Mouse (Mus musculus) kidney, embryonic 14.5 days (tissue): Measurements from ENCODE around the gene Rrp1b. TPM values are rescaled to one million over a fixed set of nuclear protein-coding genes. Genes with fewer than 3 reads are reported as not detected.

Source experiments
- ATAC-seq: fragments of 200-750 bp; cut with Nextera tagmentation; 2 replicates; pipeline ENCODE4 v1.8.0; 2017; ENCODE audit warnings: moderate number of reproducible peaks, mild to moderate bottlenecking, moderate TSS enrichment, moderate library complexity; ENCODE audit not compliant: low FRiP score, low TSS enrichment
- H3K27ac ChIP-seq: fragments of 300-500 bp; sonication (generic); 2 replicates; pipeline ENCODE4 v1.5.1; 2014; ENCODE audit warnings: low read depth, mild to moderate bottlenecking, low read length, moderate library complexity, mixed read lengths
- H3K27me3 ChIP-seq: fragments of 300-500 bp; sonication (generic); 2 replicates; pipeline ENCODE4 v1.6.1; 2014; ENCODE audit warnings: mild to moderate bottlenecking, low read length; ENCODE audit not compliant: control insufficient read depth, insufficient read depth
- H3K36me3 ChIP-seq: fragments of 300-500 bp; sonication (generic); 2 replicates; pipeline ENCODE4 v1.6.1; 2014; ENCODE audit warnings: low read length, mixed read lengths; ENCODE audit not compliant: control insufficient read depth, insufficient read depth
- H3K4me1 ChIP-seq: fragments of 300-500 bp; sonication (generic); 2 replicates; pipeline ENCODE4 v1.6.1; 2014; ENCODE audit warnings: low read length, mixed read lengths; ENCODE audit not compliant: control insufficient read depth, insufficient read depth
- H3K4me2 ChIP-seq: fragments of 300-500 bp; sonication (generic); replicated peaks from 2 replicates; pipeline ENCODE4 v1.6.1; 2014; ENCODE audit warnings: low read depth, mild to moderate bottlenecking, low read length
- H3K4me3 ChIP-seq: fragments of 300-500 bp; sonication (generic); 2 replicates; pipeline ENCODE4 v1.5.1; 2014; ENCODE audit warnings: mild to moderate bottlenecking, low read length
- H3K9ac ChIP-seq: fragments of 300-500 bp; sonication (generic); 2 replicates; pipeline ENCODE4 v1.6.1; 2014; ENCODE audit warnings: low read depth, mild to moderate bottlenecking, low read length, moderate library complexity
- H3K9me3 ChIP-seq: fragments of 300-500 bp; sonication (generic); 2 replicates; pipeline ENCODE4 v1.6.1; 2016; ENCODE audit warnings: low read length; ENCODE audit not compliant: control insufficient read depth
- WGBS: fragments of 180-500 bp; shearing (Covaris S2); extraction: QIAGEN DNeasy Blood & Tissue Kit; methylation state at CpG from one replicate; pipeline ENCODE4 v1.1.7; 2014; 5-methylcytosine and 5-hydroxymethylcytosine counted together
- polyA plus RNA-seq: library from polyadenylated mRNA; unstranded; fragments of >200 nt; fragmentation: Nextera tagmentation; extraction: Ambion mirVana; gene quantifications from 2 replicates; pipeline ENCODE4 v1.2.1, GENCODE M21; 2014

Gene Rrp1b
- polyA plus RNA-seq, 1 experiment from 2014 or later = 77.5 TPM

DNA sequence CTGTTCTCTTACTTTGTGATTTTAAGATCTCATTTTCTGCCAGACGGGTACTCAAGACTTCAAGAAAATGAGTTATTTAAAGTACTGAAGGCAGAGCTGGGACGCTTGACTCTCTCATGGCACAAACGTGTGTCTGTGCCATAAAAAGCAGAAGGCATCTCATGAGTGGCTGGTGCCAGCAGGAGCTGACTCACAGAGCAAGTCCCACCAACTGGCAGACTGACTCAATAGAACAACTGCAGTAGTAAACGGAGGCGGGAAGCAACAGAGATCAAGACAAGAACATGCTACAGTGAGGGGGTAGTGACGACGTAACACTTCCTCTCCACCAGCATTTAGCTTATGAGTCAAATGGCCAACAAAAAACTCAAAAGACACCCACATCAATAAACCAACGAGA, 12.8 kb upstream of the Rrp1b start:
- Histone ChIP-seq H3K27ac (no peak overlapping the region), H3K9ac (no peak overlapping the region), H3K4me2 (no peak overlapping the region), H3K4me1 (peaks cover 5% of the 10 kb centered on the region; the same call in 1 of the 2 replicates), H3K9me3 (no peaks in the 10 kb centered on the region), H3K4me3 (no peak overlapping the region), H3K27me3 (no peaks in the 10 kb centered on the region), H3K36me3 (no peaks in the 10 kb centered on the region)
- ATAC-seq = no peak
- 57% methylated on average over 8 of the region's 8 CpGs for whole genome bisulfite sequencing

DNA sequence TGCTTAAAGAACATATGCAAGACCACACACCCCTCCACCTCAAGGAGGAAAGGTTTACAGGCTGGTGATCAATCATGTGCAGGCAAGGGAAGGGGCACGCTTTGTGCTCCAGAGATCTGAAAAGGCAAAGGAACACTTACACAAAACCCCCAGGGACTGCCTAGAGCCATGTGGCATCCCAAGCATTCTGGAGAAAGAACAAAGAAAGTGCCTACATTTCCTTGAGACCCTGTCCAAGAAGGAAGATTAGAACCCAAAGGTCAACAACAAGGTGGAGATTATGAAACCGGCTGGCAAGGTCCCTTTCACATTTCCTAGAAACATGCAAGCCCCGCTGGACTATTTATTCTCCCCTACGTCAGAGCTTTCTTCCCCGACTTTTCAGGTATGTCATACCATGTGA, 11.2 kb upstream of the Rrp1b start:
- no peak overlapping the region for H3K4me3 ChIP-seq
- no peaks in the 10 kb centered on the region for H3K27me3 ChIP-seq
- H3K4me2 ChIP-seq = no peak overlapping the region
- peaks cover 5% of the 10 kb centered on the region; the same call in 1 of the 2 replicates for H3K4me1 ChIP-seq
- H3K27ac ChIP-seq = peak overlapping the region; percentile 25; the same call in 1 of the 2 replicates
- H3K9me3 ChIP-seq = no peaks in the 10 kb centered on the region
- H3K9ac ChIP-seq = no peak overlapping the region
- H3K36me3 ChIP-seq = no peaks in the 10 kb centered on the region
- 22% methylated on average over 5 of the region's 5 CpGs for WGBS
- ATAC-seq = peak; percentile 79

DNA sequence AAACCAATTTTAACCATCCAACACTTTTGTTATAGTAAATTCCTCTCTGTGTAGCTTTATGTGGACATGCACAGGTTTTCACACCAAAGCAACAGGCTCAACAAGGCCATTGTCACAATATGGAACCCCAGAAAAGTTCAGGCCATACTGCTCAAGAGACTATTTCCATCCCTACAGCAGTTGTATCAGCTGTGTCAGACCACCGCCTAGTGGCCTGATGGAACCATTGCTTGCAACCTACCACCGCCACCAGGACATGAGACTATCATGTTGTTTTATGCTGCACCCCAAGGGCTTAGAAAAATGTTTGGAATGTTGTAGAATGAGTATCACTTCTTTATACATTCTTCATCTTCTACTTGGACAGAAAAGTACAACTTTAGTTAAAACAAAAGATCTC, 10.5 kb upstream of the Rrp1b start:
- H3K36me3 ChIP-seq = no peaks in the 10 kb centered on the region
- no peak overlapping the region for H3K27ac ChIP-seq
- 5% methylated on average over 2 of the region's 2 CpGs for WGBS
- peak; percentile 60 for ATAC-seq
- H3K4me3 ChIP-seq = no peak overlapping the region
- no peaks in the 10 kb centered on the region for H3K9me3 ChIP-seq
- peaks cover 5% of the 10 kb centered on the region; the same call in 1 of the 2 replicates for H3K4me1 ChIP-seq
- no peaks in the 10 kb centered on the region for H3K27me3 ChIP-seq
- no peak overlapping the region for H3K4me2 ChIP-seq
- H3K9ac ChIP-seq = no peak overlapping the region

DNA sequence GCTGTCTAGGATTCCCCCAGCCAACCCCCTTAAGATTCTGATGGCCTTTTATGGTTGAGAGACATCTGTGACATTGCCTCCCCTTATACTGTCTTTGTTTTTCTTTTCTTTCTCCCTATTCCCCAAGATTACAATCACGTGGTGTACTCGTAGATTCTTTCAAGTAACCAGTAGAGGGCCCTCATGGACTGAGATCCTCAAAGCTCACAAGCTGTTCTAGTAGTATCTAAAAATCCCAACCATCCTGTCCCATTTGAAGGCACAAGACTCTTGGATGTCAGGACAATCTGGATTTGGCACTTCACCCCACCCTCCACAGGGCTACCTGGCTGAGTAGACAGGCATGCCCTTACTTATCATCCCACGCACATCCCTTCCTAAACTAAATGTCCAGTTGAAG, 8.2 kb upstream of the Rrp1b start:
- no peak overlapping the region for H3K4me3 ChIP-seq
- no peaks in the 10 kb centered on the region for H3K27me3 ChIP-seq
- H3K9ac ChIP-seq = no peak overlapping the region
- ATAC-seq = no peak
- H3K9me3 ChIP-seq = no peaks in the 10 kb centered on the region
- 31% methylated on average over 3 of the region's 3 CpGs for WGBS
- no peak overlapping the region for H3K4me2 ChIP-seq
- H3K27ac ChIP-seq = no peak overlapping the region
- H3K36me3 ChIP-seq = no peaks in the 10 kb centered on the region
- H3K4me1 ChIP-seq = peaks cover 5% of the 10 kb centered on the region; the same call in 1 of the 2 replicates

DNA sequence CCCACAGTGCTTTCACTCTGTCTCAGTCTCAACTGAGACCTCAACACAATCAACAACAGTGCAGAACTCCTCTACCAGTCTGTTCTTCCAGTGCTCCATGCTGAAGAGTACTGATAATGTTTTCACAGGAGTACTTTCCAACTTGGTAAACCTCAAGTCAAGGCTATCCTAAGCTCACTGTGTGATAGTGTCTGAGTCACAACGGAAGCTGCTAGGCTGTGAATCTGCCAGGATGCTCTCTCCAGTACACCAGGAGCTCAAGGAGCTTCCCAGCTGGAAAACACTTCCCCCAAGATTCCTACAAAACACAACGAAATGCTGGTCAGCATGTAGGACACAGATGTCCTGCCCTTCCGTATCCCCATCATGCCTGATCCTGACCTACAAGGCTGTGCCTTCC, 7.6 kb upstream of the Rrp1b start:
- WGBS = 79% methylated on average over 3 of the region's 3 CpGs
- Histone ChIP-seq H3K4me3 (no peak overlapping the region), H3K27me3 (no peaks in the 10 kb centered on the region), H3K4me2 (no peak overlapping the region), H3K9me3 (no peaks in the 10 kb centered on the region), H3K9ac (no peak overlapping the region), H3K27ac (no peak overlapping the region), H3K4me1 (peaks cover 5% of the 10 kb centered on the region; the same call in 1 of the 2 replicates), H3K36me3 (no peaks in the 10 kb centered on the region)
- no peak for ATAC-seq

DNA sequence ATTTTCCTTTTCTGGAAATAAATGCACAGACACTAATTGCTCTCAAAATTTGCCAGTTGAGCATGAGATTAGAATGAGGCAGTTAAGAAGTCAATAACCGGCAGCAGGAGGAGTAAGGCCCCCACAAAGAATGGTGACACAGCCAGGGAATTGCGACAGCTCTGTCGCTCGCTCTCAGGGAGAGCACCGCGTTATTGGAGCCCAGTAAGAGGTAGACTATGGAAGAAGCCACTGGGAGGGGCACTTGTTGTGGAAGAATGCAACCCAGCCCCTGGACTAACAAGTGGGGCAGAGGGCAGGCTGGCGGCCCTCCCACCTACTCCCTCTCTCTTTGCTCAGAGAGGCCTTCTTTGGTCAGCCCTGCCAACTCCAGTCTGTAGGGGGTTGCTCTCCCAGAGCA, 4.2 kb upstream of the Rrp1b start:
- Histone ChIP-seq H3K4me3 (no peak overlapping the region), H3K36me3 (no peaks in the 10 kb centered on the region), H3K9ac (no peak overlapping the region), H3K9me3 (no peaks in the 10 kb centered on the region), H3K27me3 (no peaks in the 10 kb centered on the region), H3K4me1 (peaks cover 5% of the 10 kb centered on the region; the same call in 1 of the 2 replicates), H3K4me2 (no peak overlapping the region), H3K27ac (no peak overlapping the region)
- no peak for ATAC-seq
- 39% methylated on average over 7 of the region's 7 CpGs for WGBS

DNA sequence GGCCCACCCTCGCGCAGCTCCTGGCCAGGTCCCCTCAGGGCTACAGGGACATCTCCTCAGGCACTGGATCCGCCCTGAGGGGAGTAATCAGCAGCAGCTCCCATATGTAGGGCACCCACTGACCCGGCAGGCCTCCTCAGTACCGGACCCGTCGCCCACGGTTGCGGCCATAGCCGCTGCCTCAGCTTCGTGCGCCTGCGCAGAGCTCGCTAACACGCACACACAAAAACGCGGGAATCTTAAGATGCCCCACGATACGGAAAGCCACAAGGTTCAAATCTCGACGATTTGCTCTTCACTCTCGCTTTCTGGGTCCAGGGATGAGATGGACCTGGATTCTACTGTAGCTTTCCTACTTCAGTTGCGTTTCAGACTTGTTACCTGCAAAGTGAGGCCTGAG, 1.6 kb upstream of the Rrp1b start:
- 85% methylated on average over 23 of the region's 23 CpGs for WGBS
- peaks cover 5% of the 10 kb centered on the region; the same call in 1 of the 2 replicates for H3K4me1 ChIP-seq
- H3K27me3 ChIP-seq = no peaks in the 10 kb centered on the region
- ATAC-seq = no peak
- no peak overlapping the region for H3K4me2 ChIP-seq
- H3K9ac ChIP-seq = no peak overlapping the region
- H3K36me3 ChIP-seq = peaks cover 1% of the 10 kb centered on the region; the same call in 1 of the 2 replicates
- H3K9me3 ChIP-seq = no peaks in the 10 kb centered on the region
- no peak overlapping the region for H3K4me3 ChIP-seq
- no peak overlapping the region for H3K27ac ChIP-seq

DNA sequence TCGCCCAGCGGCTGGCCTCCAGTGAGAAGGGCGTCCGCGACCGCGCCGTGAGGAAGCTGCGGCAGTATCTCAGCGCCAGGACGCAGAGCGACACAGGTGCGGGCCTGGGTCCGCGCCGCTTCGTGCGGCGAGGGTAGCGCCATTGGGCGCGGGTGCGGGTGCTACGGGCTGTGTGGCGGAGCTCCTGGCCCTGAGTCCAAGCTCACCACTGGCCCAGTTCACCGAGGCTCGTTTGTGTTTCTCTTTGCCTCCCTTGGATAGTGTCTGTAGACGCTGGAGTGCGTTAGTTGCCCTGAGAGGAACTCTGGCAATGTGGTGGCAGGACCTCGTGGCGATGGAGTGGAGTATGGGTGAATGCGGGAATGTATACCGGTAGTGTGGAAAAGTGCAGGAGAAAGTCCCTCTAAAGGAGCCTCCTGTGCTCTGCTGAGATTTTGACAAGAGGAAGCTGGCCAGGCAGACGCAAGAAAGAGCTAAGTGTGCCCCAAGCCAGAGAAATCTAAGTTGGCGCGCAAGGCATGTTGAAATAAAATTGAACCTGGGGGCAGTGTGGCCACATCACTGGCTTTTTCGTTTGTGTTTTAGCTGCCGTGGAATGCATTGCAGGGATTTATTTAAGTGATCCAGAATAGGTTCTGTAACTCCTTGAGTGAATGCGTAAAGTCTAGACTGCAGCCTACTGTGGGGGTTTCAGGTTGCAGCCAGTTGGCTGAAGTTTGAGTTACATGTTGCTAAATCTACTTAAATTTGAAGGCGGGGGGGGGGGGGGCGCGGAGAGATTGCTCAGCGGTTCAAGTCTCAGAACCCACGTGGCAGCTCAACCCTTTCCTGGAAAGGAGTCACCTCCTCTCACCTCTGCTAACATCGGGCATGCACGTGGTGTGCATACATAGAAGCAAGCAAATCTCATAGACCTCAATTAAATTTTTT, 874 bp downstream of the Rrp1b start:
- Histone ChIP-seq H3K9ac (peak overlapping the region; percentile 73), H3K36me3 (peaks cover 5% of the 10 kb centered on the region; the same call in 1 of the 2 replicates), H3K9me3 (no peaks in the 10 kb centered on the region), H3K4me2 (peak overlapping the region; percentile 85), H3K4me1 (peaks cover 5% of the 10 kb centered on the region; the same call in 1 of the 2 replicates), H3K4me3 (peak overlapping the region; percentile 84), H3K27me3 (no peaks in the 10 kb centered on the region), H3K27ac (peak overlapping the region; percentile 75)
- under 1% methylated on average over 46 of the region's 46 CpGs for WGBS
- ATAC-seq = peak; percentile 68

DNA sequence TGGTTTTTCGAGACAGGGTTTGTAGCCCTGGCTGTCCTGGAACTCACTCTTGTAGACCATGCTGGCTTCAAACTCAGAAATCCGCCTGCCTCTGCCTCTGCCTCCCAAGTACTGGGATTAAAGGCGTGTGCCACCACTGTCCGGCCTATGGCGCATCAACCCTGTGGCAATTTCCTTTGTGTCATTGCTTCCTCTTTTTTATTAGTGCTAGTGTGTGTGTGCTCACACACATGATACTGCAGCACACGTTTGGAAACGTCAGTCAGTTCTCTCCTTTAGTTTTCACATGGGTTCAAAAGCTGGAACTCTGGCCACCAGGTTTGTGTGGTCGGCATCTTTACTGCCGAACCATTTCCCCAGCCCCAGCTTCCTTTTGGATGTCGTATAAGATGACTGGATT, 4.4 kb downstream of the Rrp1b start:
- Histone ChIP-seq H3K4me1 (peaks cover 5% of the 10 kb centered on the region; the same call in 1 of the 2 replicates), H3K4me3 (no peak overlapping the region), H3K36me3 (peaks cover 5% of the 10 kb centered on the region; the same call in 1 of the 2 replicates), H3K4me2 (no peak overlapping the region), H3K27me3 (no peaks in the 10 kb centered on the region), H3K9me3 (no peaks in the 10 kb centered on the region), H3K27ac (no peak overlapping the region), H3K9ac (no peak overlapping the region)
- no peak for ATAC-seq
- whole genome bisulfite sequencing = 63% methylated on average over 10 of the region's 10 CpGs
